Mouse (Mus musculus) myocyte (in vitro differentiated cells): Measurements from ENCODE around the gene Ptprj. TPM values are rescaled to one million over a fixed set of nuclear protein-coding genes. Genes with fewer than 3 reads are reported as not detected.

Experiments
- H3K27me3 ChIP-seq: one replicate; pipeline ENCODE4 v1.6.1; 2011; ENCODE audit not compliant: control insufficient read depth, insufficient read depth, insufficient read length
- H3K36me3 ChIP-seq: one replicate; pipeline ENCODE4 v1.6.1; 2011; ENCODE audit not compliant: control insufficient read depth, insufficient read depth
- H3K4me2 ChIP-seq: one replicate; pipeline ENCODE4 v1.6.1; 2011; ENCODE audit warnings: low read depth, control low read depth
- H3K4me3 ChIP-seq: one replicate; pipeline ENCODE4 v1.5.1; 2011; ENCODE audit warnings: mild to moderate bottlenecking, control low read depth, moderate library complexity
- H3K79me2 ChIP-seq: one replicate; pipeline ENCODE4 v1.6.1; 2011; ENCODE audit not compliant: control insufficient read depth, insufficient read depth
- H3ac ChIP-seq: one replicate; pipeline ENCODE4 v1.6.1; 2011; ENCODE audit not compliant: control insufficient read depth, insufficient read length
- CEBPB ChIP-seq: IDR thresholded peaks from 2 replicates; pipeline ENCODE4 v1.6.1; 2011; ENCODE audit warnings: mild to moderate bottlenecking, moderate library complexity; ENCODE audit not compliant: poor library complexity, insufficient read depth, severe bottlenecking
- E2F4 ChIP-seq: IDR thresholded peaks from one replicate; pipeline ENCODE4 v1.6.1; 2011; ENCODE audit warnings: mild to moderate bottlenecking, control low read depth, moderate library complexity; ENCODE audit not compliant: insufficient read depth
- MAX ChIP-seq: IDR thresholded peaks from one replicate; pipeline ENCODE4 v1.6.1; 2011; ENCODE audit warnings: low read depth, mild to moderate bottlenecking, control low read depth
- MYOD1 ChIP-seq, 3 experiments: IDR thresholded peaks; one replicate each; pipeline ENCODE4 v1.6.1; 2011; ENCODE audit warnings: control low read depth in 2 of 3, low read depth in 2 of 3, mild to moderate bottlenecking in 2 of 3, moderate library complexity in 1 of 3; ENCODE audit not compliant: insufficient read length in 2 of 3, control insufficient read depth in 1 of 3
- MYOG ChIP-seq, 3 experiments: IDR thresholded peaks; one replicate each; pipeline ENCODE4 v1.6.1; 2011; ENCODE audit warnings: control low read depth in 2 of 3, low read depth in 2 of 3, mild to moderate bottlenecking in 2 of 3; ENCODE audit not compliant: insufficient read length in 2 of 3, control insufficient read depth in 1 of 3, insufficient read depth in 1 of 3
- POLR2A ChIP-seq: IDR thresholded peaks from one replicate; pipeline ENCODE4 v1.6.1; 2011; ENCODE audit warnings: low read depth, mild to moderate bottlenecking, control low read depth, moderate library complexity; ENCODE audit not compliant: insufficient read length
- POLR2AphosphoS2 ChIP-seq: IDR thresholded peaks from one replicate; pipeline ENCODE4 v1.6.1; 2011; ENCODE audit warnings: low read depth, control low read depth; ENCODE audit not compliant: insufficient read length
- REST ChIP-seq: IDR thresholded peaks from one replicate; pipeline ENCODE4 v1.6.1; 2011; ENCODE audit warnings: mild to moderate bottlenecking, control low read depth, moderate library complexity; ENCODE audit not compliant: insufficient read depth, insufficient read length
- SRF ChIP-seq: IDR thresholded peaks from one replicate; pipeline ENCODE4 v1.6.1; 2011; ENCODE audit warnings: low read depth; ENCODE audit not compliant: control insufficient read depth, insufficient read length
- TCF12 ChIP-seq: IDR thresholded peaks from one replicate; pipeline ENCODE4 v1.6.1; 2011; ENCODE audit warnings: mild to moderate bottlenecking, control low read depth; ENCODE audit not compliant: poor library complexity, insufficient read depth, severe bottlenecking
- TCF3 ChIP-seq: IDR thresholded peaks from one replicate; pipeline ENCODE4 v1.6.1; 2011; ENCODE audit warnings: low read depth, control low read depth; ENCODE audit not compliant: insufficient read length
- USF1 ChIP-seq: IDR thresholded peaks from one replicate; pipeline ENCODE4 v1.6.1; 2011; ENCODE audit warnings: low read depth, mild to moderate bottlenecking, control low read depth, moderate library complexity
- polyA plus RNA-seq: library from polyadenylated mRNA; unstranded; fragments of >200 nt; fragmentation: generic; extraction: Trizol; gene quantifications from one replicate; pipeline ENCODE4 v1.2.1, GENCODE M21; 2012; ENCODE audit warnings: missing spikeins

Ptprj gene
- polyA plus RNA-seq, 1 experiment, result 1.6 TPM

- H3K4me3 ChIP-seq, result no peak overlapping the region
- no peaks in the 10 kb centered on the region for H3K27me3 ChIP-seq
- H3K36me3 ChIP-seq, result no peaks in the 10 kb centered on the region
- no peak overlapping the region for H3K4me2 ChIP-seq
- H3ac ChIP-seq, result no peak overlapping the region
- TF ChIP-seq TCF12 (no peak), REST (no peak), CEBPB (no peak), TCF3 (no peak), SRF (no peak), MYOD1 (IDR thresholded peaks at IDR 0.05; ENCODE audit: control insufficient read depth in 1 of 3, insufficient read length in 2 of 3, low read depth in 2 of 3) (no peak)
- no peaks in the 10 kb centered on the region for H3K79me2 ChIP-seq
Observed at GRCm38 (mm10) chr2:90476792-90477191, 103.7 kb downstream of the Ptprj start.

DNA sequence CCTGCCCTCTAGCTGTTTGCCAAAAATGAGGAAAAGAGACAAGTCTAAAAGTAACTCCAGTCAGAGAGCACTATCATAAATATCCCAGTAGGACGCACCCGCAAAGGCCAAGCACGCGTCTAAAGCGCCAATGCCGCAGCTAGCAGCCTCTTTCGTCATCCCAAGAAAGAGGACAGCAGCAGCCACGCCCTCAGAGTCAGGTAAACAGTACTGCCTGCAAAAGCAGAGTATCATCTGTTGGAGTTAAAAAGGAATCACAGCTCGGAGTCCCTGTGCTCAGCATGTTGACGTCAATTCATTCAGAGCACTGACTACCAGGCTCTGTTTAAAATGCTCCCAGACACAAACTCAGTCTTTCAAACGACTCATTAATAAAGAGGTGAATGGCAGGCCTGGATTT, 104.1 kb downstream of the Ptprj start:
- Histone ChIP-seq H3K36me3 (no peaks in the 10 kb centered on the region), H3K4me2 (no peak overlapping the region), H3K27me3 (no peaks in the 10 kb centered on the region)

GRCm38 (mm10) chr2:90474593-90475405, 105.6 kb downstream of the Ptprj start:
- no peak overlapping the region for H3K4me3 ChIP-seq
- no peaks in the 10 kb centered on the region for H3K79me2 ChIP-seq
- H3K4me2 ChIP-seq, result peak overlapping the region; percentile 80
- no peaks in the 10 kb centered on the region for H3K36me3 ChIP-seq
- H3K27me3 ChIP-seq, result no peaks in the 10 kb centered on the region
- TF ChIP-seq POLR2A (no peak), TCF3 (no peak), SRF (no peak), MYOD1 (IDR thresholded peaks at IDR 0.05; ENCODE audit: control insufficient read depth in 1 of 3, insufficient read length in 2 of 3, low read depth in 2 of 3) (no peak), CEBPB (no peak), MYOG (IDR thresholded peaks at IDR 0.05; ENCODE audit: control insufficient read depth in 1 of 3, insufficient read depth in 1 of 3, insufficient read length in 2 of 3, low read depth in 2 of 3) (no peak), MAX (no peak), USF1 (no peak), TCF12 (no peak), E2F4 (no peak), POLR2AphosphoS2 (no peak), REST (no peak)
- H3ac ChIP-seq, result no peak overlapping the region

More for the DNA sequence above, 104.1 kb downstream of the Ptprj start:
- Histone ChIP-seq H3ac (no peak overlapping the region), H3K79me2 (no peaks in the 10 kb centered on the region), H3K4me3 (no peak overlapping the region)
- TF ChIP-seq POLR2A (no peak), CEBPB (no peak), SRF (no peak), MYOD1 (IDR thresholded peaks at IDR 0.05; ENCODE audit: control insufficient read depth in 1 of 3, insufficient read length in 2 of 3, low read depth in 2 of 3) (no peak), TCF3 (no peak), POLR2AphosphoS2 (no peak), REST (no peak), MYOG (IDR thresholded peaks at IDR 0.05; ENCODE audit: control insufficient read depth in 1 of 3, insufficient read depth in 1 of 3, insufficient read length in 2 of 3, low read depth in 2 of 3) (no peak), USF1 (no peak), TCF12 (no peak), MAX (no peak)

DNA sequence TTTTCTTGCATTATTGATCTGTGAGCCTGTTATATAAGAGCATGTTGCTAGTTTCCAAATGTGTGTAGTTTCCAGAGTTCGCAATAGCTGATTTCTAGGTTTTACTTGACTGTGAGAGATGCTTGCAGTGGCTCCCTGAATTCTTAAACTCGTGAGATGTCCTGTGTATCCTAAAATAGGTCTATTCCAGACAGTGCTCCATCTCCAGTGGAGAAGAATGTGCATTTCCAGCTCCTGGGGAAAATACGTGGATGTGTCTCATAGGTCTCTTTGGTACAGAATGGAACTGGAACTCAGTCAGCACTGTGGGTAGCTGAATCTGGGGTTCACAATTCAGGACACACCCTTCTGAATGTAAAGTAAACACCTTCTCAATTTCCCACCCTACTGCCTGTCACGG, 107.7 kb downstream of the Ptprj start:
- Histone ChIP-seq H3K36me3 (no peaks in the 10 kb centered on the region), H3K27me3 (no peaks in the 10 kb centered on the region), H3K4me2 (no peak overlapping the region), H3K79me2 (no peaks in the 10 kb centered on the region), H3K4me3 (no peak overlapping the region), H3ac (no peak overlapping the region)
- TF ChIP-seq MYOG (IDR thresholded peaks at IDR 0.05; ENCODE audit: control insufficient read depth in 1 of 3, insufficient read depth in 1 of 3, insufficient read length in 2 of 3, low read depth in 2 of 3), result no peak
- TF ChIP-seq CEBPB, result no peak
- TF ChIP-seq MYOD1 (IDR thresholded peaks at IDR 0.05; ENCODE audit: control insufficient read depth in 1 of 3, insufficient read length in 2 of 3, low read depth in 2 of 3), result no peak
- TF ChIP-seq REST, result no peak
- no peak for TF ChIP-seq USF1
- no peak for TF ChIP-seq POLR2AphosphoS2
- no peak for TF ChIP-seq MAX
- no peak for TF ChIP-seq POLR2A

DNA sequence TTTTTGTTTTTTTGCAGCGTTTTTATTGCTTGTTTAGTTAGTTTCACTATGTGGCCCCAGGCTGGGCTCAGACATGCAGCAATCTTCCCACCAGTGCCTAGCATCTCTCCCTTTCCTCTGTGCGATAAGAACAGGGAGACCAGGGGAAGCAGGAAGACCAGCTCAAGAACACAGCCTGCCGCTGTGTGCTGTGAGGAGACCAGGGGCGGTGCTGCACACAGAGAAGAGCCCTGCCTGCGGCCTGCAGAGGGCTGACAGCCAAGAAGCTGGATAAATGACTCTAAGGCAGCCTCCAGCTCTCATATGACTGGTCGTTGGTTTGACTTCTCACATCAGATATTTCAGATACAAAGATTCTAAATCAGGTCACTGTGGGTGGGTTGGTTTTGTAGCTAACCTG, 110.3 kb downstream of the Ptprj start:
- Histone ChIP-seq H3ac (no peak overlapping the region), H3K27me3 (no peaks in the 10 kb centered on the region)
- TF ChIP-seq USF1 (no peak), MYOD1 (IDR thresholded peaks at IDR 0.05; ENCODE audit: control insufficient read depth in 1 of 3, insufficient read length in 2 of 3, low read depth in 2 of 3) (no peak), MAX (no peak), POLR2AphosphoS2 (no peak)

More for the DNA sequence above, 110.3 kb downstream of the Ptprj start:
- no peak overlapping the region for H3K4me2 ChIP-seq
- H3K4me3 ChIP-seq, result no peak overlapping the region
- H3K79me2 ChIP-seq, result no peaks in the 10 kb centered on the region
- no peaks in the 10 kb centered on the region for H3K36me3 ChIP-seq
